Mouse (Mus musculus): ENCODE data around the gene Nfe2l1. TPM values are rescaled to one million over a fixed set of nuclear protein-coding genes. Genes with fewer than 3 reads are reported as not detected.
"Not testable (repeated sequence)": the region's sequence is repeated elsewhere in the genome, so short reads cannot be mapped to it uniquely, and the experiment has no call there.

Gene Nfe2l1
- polyA plus RNA-seq, 1 experiment from 2014 or later = 67.8 TPM

- no peaks in the 10 kb centered on the region for H3K9me3 ChIP-seq
- ATAC-seq = no peak
- no peak overlapping the region for H3K27ac ChIP-seq
- H3K9ac ChIP-seq (replicated peaks) = no peak overlapping the region
- H3K27me3 ChIP-seq = no peaks in the 10 kb centered on the region
- no peaks in the 10 kb centered on the region; the same call in 1 of the 2 replicates for H3K4me1 ChIP-seq (replicated peaks)
- WGBS = 95% methylated on average over 2 of the region's 2 CpGs
- H3K4me2 ChIP-seq (replicated peaks) = no peak overlapping the region
- H3K4me3 ChIP-seq (replicated peaks) = no peak overlapping the region
- peaks cover 85% of the 10 kb centered on the region for H3K36me3 ChIP-seq
These were observed 13.9 kb downstream of the Nfe2l1 start for GRCm38 (mm10) chr11:96815895-96816294.

- 97% methylated on average over 2 of the region's 2 CpGs for WGBS
- Histone ChIP-seq H3K27me3 (no peaks in the 10 kb centered on the region), H3K4me2 (replicated peaks) (no peak overlapping the region), H3K9ac (replicated peaks) (no peak overlapping the region), H3K4me3 (replicated peaks) (no peak overlapping the region), H3K4me1 (replicated peaks) (no peaks in the 10 kb centered on the region; the same call in 1 of the 2 replicates), H3K27ac (no peak overlapping the region), H3K36me3 (peaks cover 83% of the 10 kb centered on the region), H3K9me3 (no peaks in the 10 kb centered on the region)
- no peak for ATAC-seq
These were observed 15.3 kb downstream of the Nfe2l1 start for GRCm38 (mm10) chr11:96814443-96814842.

- H3K9me3 ChIP-seq = no peaks in the 10 kb centered on the region
- WGBS = 90% methylated on average over 5 of the region's 5 CpGs
- no peak overlapping the region for H3K27ac ChIP-seq
- peaks cover 83% of the 10 kb centered on the region for H3K36me3 ChIP-seq
- H3K4me2 ChIP-seq (replicated peaks) = no peak overlapping the region
- no peaks in the 10 kb centered on the region; the same call in 1 of the 2 replicates for H3K4me1 ChIP-seq (replicated peaks)
- no peak for ATAC-seq
- H3K27me3 ChIP-seq = no peaks in the 10 kb centered on the region
- H3K4me3 ChIP-seq (replicated peaks) = no peak overlapping the region
- H3K9ac ChIP-seq (replicated peaks) = no peak overlapping the region
These were observed 15.8 kb downstream of the Nfe2l1 start for GRCm38 (mm10) chr11:96813920-96814319.

- ATAC-seq = no peak
- H3K9me3 ChIP-seq = no peaks in the 10 kb centered on the region
- 91% methylated on average over 4 of the region's 4 CpGs for WGBS
- H3K4me3 ChIP-seq (replicated peaks) = no peak overlapping the region
- no peaks in the 10 kb centered on the region for H3K27me3 ChIP-seq
- no peak overlapping the region for H3K4me2 ChIP-seq (replicated peaks)
- no peaks in the 10 kb centered on the region; the same call in 1 of the 2 replicates for H3K4me1 ChIP-seq (replicated peaks)
- no peak overlapping the region for H3K27ac ChIP-seq
- H3K36me3 ChIP-seq = peaks cover 83% of the 10 kb centered on the region
- no peak overlapping the region for H3K9ac ChIP-seq (replicated peaks)
These were observed 16.3 kb downstream of the Nfe2l1 start for GRCm38 (mm10) chr11:96813455-96813854.

DNA sequence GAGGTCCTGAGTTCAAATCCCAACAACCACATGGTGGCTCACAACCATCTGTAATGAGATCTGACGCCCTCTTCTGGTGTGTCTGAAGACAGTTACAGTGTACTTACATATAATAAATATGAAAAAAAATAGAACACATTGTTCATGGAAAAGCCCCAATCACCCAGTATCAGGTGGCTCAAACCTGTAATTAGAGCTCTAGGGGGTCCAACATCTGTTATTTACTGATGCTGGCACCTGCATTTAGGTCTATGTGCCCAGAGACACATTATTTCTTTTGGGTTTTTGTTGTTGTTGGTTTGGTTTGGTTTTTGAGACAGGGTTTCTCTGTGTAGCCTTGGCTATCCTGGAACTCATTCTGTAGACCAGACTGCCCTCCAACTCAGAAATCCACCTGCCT, 18.6 kb downstream of the Nfe2l1 start:
- H3K27me3 ChIP-seq; ATAC-seq; H3K4me1 ChIP-seq (replicated peaks); H3K9ac ChIP-seq (replicated peaks); H3K9me3 ChIP-seq; H3K27ac ChIP-seq; H3K4me3 ChIP-seq (replicated peaks); H3K4me2 ChIP-seq (replicated peaks): not testable (repeated sequence)
- H3K36me3 ChIP-seq = peaks cover 78% of the 10 kb centered on the region
- 92% methylated on average over 1 of the region's 1 CpGs for WGBS

- H3K36me3 ChIP-seq = peaks cover 82% of the 10 kb centered on the region
- WGBS = 88% methylated on average over 6 of the region's 6 CpGs
These were observed 20.1 kb downstream of the Nfe2l1 start for GRCm38 (mm10) chr11:96809562-96810235.

DNA sequence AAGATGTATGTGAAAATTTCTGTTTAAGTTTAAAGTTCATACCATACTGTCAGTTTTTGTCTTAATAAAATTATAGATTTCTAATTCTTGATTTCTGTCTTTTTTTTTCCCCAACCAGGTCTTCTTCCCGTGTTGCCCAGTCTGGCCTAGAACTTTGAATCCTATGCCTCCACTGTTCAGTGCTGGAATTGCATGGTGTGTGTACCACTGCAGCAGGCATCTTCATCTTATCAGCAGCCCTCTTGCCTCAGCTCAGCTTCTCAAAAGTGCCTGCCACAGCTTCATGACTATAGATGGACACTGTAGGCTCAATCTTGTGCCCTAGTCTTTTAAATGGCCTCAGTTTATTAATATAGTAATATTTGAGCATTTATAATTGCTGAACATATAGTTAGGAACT, 21.7 kb downstream of the Nfe2l1 start:
- no peak overlapping the region for H3K27ac ChIP-seq
- no peaks in the 10 kb centered on the region for H3K27me3 ChIP-seq
- no peak for ATAC-seq
- H3K4me1 ChIP-seq (replicated peaks) = no peaks in the 10 kb centered on the region
- H3K4me3 ChIP-seq (replicated peaks) = no peak overlapping the region
- H3K9ac ChIP-seq (replicated peaks) = no peak overlapping the region
- H3K4me2 ChIP-seq (replicated peaks) = no peak overlapping the region
- peaks cover 92% of the 10 kb centered on the region for H3K36me3 ChIP-seq
- H3K9me3 ChIP-seq = no peaks in the 10 kb centered on the region
- WGBS = 64% methylated on average over 1 of the region's 1 CpGs

More at GRCm38 (mm10) chr11:96809562-96810235, 20.1 kb downstream of the Nfe2l1 start:
- ATAC-seq = no peak
- no peak overlapping the region for H3K4me2 ChIP-seq (replicated peaks)
- H3K27me3 ChIP-seq = no peaks in the 10 kb centered on the region
- no peaks in the 10 kb centered on the region for H3K4me1 ChIP-seq (replicated peaks)
- no peaks in the 10 kb centered on the region for H3K9me3 ChIP-seq
- H3K27ac ChIP-seq = no peak overlapping the region
- H3K9ac ChIP-seq (replicated peaks) = no peak overlapping the region
- no peak overlapping the region for H3K4me3 ChIP-seq (replicated peaks)

DNA sequence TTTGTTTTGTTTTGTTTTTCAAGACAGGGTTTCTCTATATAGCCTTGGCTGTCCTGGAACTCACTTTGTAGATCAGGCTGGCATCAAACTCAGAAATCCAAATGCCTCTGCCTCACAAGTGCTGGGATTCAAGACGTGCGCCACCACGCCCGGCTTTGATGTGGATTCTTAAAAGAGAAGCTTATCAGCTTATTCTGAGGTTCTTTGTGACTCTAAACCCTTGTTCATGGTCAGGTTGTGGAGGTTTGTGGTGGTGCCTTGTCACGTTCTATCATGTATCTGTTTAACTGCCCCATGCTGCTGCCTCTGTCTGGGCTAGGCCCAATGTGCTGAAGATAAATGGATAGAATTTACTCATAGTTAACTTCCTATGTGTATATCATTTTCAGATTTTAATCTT, 24.2 kb downstream of the Nfe2l1 start:
- H3K27me3 ChIP-seq = no peaks in the 10 kb centered on the region
- no peaks in the 10 kb centered on the region for H3K9me3 ChIP-seq
- no peak overlapping the region for H3K27ac ChIP-seq
- H3K4me2 ChIP-seq (replicated peaks) = no peak overlapping the region
- no peak overlapping the region for H3K9ac ChIP-seq (replicated peaks)
- no peaks in the 10 kb centered on the region for H3K4me1 ChIP-seq (replicated peaks)
- H3K4me3 ChIP-seq (replicated peaks) = no peak overlapping the region
- H3K36me3 ChIP-seq = peaks cover 92% of the 10 kb centered on the region
- WGBS = 90% methylated on average over 5 of the region's 5 CpGs
- no peak for ATAC-seq

GRCm38 (mm10) chr11:96799511-96799910, 30.3 kb downstream of the Nfe2l1 start:
- Histone ChIP-seq H3K36me3 (peaks cover 64% of the 10 kb centered on the region), H3K27ac (no peak overlapping the region), H3K9ac (replicated peaks) (no peak overlapping the region), H3K27me3 (no peaks in the 10 kb centered on the region), H3K4me2 (replicated peaks) (no peak overlapping the region), H3K4me3 (replicated peaks) (no peak overlapping the region), H3K9me3 (no peaks in the 10 kb centered on the region), H3K4me1 (replicated peaks) (no peaks in the 10 kb centered on the region)
- WGBS = 91% methylated on average over 2 of the region's 2 CpGs
- ATAC-seq = no peak

- 68% methylated on average over 1 of the region's 1 CpGs for WGBS
- no peak overlapping the region for H3K4me2 ChIP-seq (replicated peaks)
- peaks cover 36% of the 10 kb centered on the region for H3K36me3 ChIP-seq
These were observed 33.2 kb downstream of the Nfe2l1 start for GRCm38 (mm10) chr11:96796586-96796985.

DNA sequence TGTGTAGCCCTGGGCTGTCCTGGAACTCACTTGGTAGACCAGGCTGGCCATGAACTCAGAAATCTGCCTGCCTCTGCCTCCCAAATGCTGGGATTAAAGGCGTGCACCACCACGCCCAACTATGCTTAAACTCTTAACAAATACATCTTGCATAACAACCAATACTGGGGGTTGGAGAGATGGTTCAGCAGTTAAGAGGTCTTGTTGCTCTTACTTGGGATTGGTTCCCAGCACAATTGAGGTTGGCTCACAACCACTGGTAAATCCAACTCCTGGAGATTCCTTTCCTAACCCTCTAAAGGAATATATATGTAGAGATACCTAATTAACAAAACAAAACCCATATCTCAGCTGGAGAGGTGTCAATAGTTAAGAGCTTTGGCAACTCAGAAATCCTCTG, 33.7 kb downstream of the Nfe2l1 start:
- H3K36me3 ChIP-seq = peaks cover 32% of the 10 kb centered on the region
- peaks cover 30% of the 10 kb centered on the region for H3K4me1 ChIP-seq (replicated peaks)
- H3K27me3 ChIP-seq = no peaks in the 10 kb centered on the region
- H3K4me2 ChIP-seq (replicated peaks) = no peak overlapping the region
- no peaks in the 10 kb centered on the region for H3K9me3 ChIP-seq
- ATAC-seq = no peak
- H3K4me3 ChIP-seq (replicated peaks) = no peak overlapping the region
- 97% methylated on average over 2 of the region's 2 CpGs for WGBS
- H3K27ac ChIP-seq = no peak overlapping the region
- H3K9ac ChIP-seq (replicated peaks) = no peak overlapping the region

More at GRCm38 (mm10) chr11:96796586-96796985, 33.2 kb downstream of the Nfe2l1 start:
- Histone ChIP-seq H3K9ac (replicated peaks) (no peak overlapping the region), H3K4me3 (replicated peaks) (no peak overlapping the region), H3K4me1 (replicated peaks) (peaks cover 25% of the 10 kb centered on the region), H3K27ac (no peak overlapping the region), H3K9me3 (no peaks in the 10 kb centered on the region), H3K27me3 (no peaks in the 10 kb centered on the region)
- no peak for ATAC-seq

DNA sequence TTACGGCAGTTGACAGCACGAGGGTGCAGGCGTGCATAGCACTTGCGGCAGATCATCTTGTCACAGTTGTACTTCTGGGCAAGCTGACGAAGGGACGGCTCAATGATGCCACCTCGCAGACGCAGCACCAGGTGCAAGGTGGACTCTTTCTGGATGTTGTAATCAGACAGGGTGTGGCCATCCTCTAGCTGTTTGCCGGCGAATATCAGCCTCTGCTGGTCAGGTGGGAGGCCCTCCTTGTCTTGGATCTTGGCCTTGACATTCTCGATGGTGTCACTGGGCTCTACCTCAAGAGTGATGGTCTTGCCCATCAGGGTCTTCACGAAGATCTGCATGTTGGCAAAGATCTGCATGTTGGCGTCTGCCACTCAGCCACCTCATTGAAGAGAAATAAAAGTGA, 34.3 kb downstream of the Nfe2l1 start:
- Histone ChIP-seq H3K36me3 (peaks cover 27% of the 10 kb centered on the region), H3K27ac (no peak overlapping the region), H3K4me3 (replicated peaks) (no peak overlapping the region), H3K4me2 (replicated peaks) (no peak overlapping the region), H3K4me1 (replicated peaks) (peaks cover 36% of the 10 kb centered on the region), H3K27me3 (no peaks in the 10 kb centered on the region), H3K9ac (replicated peaks) (no peak overlapping the region), H3K9me3 (no peaks in the 10 kb centered on the region)
- 97% methylated on average over 13 of the region's 13 CpGs for WGBS
- ATAC-seq = no peak

- WGBS = 3% methylated on average over 1 of the region's 1 CpGs
- H3K4me3 ChIP-seq (replicated peaks) = peak overlapping the region; percentile 75
These were observed 39.1 kb downstream of the Nfe2l1 start for GRCm38 (mm10) chr11:96790681-96791080.

More at GRCm38 (mm10) chr11:96790681-96791080, 39.1 kb downstream of the Nfe2l1 start:
- Histone ChIP-seq H3K27me3 (no peaks in the 10 kb centered on the region), H3K9me3 (no peaks in the 10 kb centered on the region), H3K4me1 (replicated peaks) (peaks cover 48% of the 10 kb centered on the region), H3K9ac (replicated peaks) (peak overlapping the region; percentile 90; the same call in 1 of the 2 replicates), H3K27ac (no peak overlapping the region), H3K36me3 (peaks cover 10% of the 10 kb centered on the region), H3K4me2 (replicated peaks) (peak overlapping the region; percentile 74)
- ATAC-seq = no peak

All from midbrain, embryonic 13.5 days (tissue).